Mouse (Mus musculus) gastrocnemius, adult 8-10 months (tissue): Measurements from ENCODE around the gene Afdn. TPM values are rescaled to one million over a fixed set of nuclear protein-coding genes. Genes with fewer than 3 reads are reported as not detected.
A peak's percentile ranks its signal among the peaks of the same experiment; 100 is the strongest.
"Not testable (repeated sequence)": the region's sequence is repeated elsewhere in the genome, so short reads cannot be mapped to it uniquely, and the experiment has no call there.

Experiments used
- DNase-seq, 2 experiments: peaks; one replicate each; pipeline ENCODE4 v3.0.0; 2022; ENCODE audit warnings: low spot score in 2 of 2
- total RNA-seq, 4 experiments: library from RNA; stranded (reverse); gene quantifications; 2 replicates each; pipeline ENCODE4 v1.2.4; 2022

Gene Afdn
- total RNA-seq, 4 experiments from 2014 or later: 20.0 to 46.7 (median 32.8) TPM

- DNase-seq: peak in 1 of 2 experiments; percentile 31
Measured at GRCm38 (mm10) chr17:13764911-13765310, 4.6 kb downstream of the Afdn start.

DNA sequence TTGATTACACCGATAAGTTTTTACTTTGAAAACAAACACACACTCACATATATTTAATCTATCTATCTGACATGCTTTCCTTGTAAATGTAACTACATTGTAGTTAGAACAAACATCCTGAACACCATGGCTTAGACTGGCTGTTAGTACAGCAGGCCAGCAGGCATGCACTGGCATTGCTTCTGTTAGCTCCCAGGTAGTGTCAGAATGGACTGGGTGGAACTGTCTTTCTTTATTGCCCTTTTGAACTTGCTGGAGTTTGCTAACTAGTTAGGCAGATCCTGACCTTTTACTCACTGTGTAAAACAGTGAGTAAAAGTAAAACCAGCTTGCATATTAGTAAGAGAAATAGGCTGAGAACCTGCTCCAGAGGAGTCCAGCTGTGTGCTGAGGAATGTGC lies 8.2 kb downstream of the Afdn start:
- DNase-seq: no peak

DNA sequence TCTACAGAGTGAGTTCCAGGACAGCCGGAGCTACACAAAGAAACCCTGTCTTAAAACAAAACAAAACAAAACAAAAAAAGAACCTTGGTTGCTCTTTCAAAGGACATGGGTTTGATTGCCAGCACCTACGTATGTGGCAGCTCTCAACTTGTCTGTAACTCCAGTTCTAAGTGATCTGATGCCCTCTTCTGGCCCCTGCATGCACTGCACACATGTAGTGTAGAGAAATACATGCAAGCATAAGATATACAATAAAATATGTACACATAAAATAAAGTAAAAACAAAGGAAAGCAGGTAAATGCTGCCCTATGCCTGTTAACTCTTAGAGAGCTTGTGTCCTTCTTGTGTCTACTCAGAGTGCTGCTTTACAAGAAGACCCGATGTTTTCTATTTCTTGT lies 8.9 kb downstream of the Afdn start:
- no peak for DNase-seq

GRCm38 (mm10) chr17:13777676-13778075 lies 17.3 kb downstream of the Afdn start:
- no peak for DNase-seq

- no peak for DNase-seq
Measured at GRCm38 (mm10) chr17:13778865-13779264, 18.5 kb downstream of the Afdn start.

DNA sequence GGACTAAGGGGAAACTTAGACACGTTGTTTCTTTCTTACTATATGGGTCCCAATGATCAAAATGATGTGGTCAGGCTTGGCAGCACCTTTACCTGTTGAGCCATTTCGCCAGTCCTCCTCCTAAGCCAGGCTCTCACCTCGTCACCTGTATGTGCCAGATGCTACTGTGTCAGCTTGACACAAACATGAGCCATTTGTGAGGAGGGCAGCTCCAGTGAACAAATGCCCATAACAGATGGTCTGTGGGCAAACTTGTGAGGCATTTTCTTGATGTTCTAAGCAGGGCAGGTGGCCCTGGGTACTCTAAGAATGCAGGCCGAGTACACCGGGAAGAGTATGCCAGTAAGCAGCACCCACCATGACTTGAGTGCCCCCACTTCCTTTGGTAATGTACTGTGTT lies 21.6 kb downstream of the Afdn start:
- DNase-seq: no peak

DNA sequence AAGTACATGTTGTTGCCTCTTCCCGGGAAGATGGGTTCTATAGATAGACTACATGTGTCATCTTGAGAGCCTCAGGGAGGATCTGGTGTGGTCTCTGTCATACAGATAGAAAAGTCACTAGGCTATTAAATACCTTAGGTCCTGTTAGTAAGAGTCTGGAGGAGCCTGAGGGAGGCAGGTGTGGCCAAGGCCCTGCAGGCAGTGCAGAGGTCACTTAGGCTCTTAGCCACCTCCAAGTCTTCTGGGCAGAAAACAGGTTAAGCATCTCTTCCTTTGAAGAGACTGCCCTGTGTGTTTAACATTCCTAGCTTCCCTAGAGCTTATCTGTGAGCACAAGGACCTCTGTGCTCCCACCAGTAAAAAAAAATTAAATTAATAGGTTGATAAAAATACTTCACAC lies 23.1 kb downstream of the Afdn start:
- DNase-seq: no peak

GRCm38 (mm10) chr17:13790033-13790432 lies 29.7 kb downstream of the Afdn start:
- not testable (repeated sequence) for DNase-seq

DNA sequence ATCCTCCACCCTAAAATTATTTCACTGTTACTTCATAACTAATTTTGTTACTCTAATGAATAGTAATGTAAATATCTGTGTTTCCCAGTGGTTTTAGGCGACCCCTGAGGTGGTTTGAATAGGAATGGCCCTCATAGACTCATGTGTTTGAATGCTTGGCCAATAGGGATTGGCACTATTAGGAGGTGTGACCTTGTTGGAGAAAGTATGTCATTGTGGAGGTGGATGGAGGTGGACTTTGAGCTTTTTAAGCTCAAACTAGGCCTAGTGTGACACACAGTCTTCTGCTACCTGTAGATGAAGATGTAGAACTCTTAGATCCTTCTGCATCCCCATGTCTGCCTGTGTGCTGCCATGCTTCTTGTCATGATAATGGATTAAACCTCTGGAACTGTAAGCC lies 37.4 kb downstream of the Afdn start:
- DNase-seq: no peak

DNA sequence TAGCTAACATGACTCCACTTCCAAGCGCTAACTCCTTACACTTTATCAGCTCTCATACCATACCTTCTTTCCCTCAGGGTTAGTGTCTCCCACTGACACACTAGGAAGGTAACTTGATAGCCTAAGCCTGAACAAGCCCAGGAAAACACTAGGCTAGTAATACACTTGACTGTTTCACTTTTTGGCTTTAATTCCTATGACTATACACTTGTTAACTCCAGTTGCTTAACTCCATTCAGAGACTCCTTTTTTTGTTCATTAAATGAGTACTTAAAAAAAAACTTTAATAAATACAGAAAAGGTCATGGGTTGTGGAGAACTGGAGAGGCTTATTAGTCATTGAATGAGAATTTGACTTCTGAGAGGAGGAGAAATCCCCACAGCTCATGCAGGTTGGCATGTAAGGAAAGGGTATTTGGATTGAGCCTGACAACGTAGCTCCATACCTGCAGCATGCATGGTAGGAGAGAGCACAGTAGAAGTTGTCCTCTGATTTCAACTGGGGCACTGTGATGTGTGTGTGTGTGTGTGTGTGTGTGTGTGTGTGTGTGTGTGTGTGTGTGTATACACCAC lies 42.6 kb downstream of the Afdn start:
- DNase-seq: no peak

- DNase-seq: no peak
Measured at GRCm38 (mm10) chr17:13806016-13806415, 45.7 kb downstream of the Afdn start.

GRCm38 (mm10) chr17:13817789-13818188 lies 57.5 kb downstream of the Afdn start:
- DNase-seq: no peak

DNA sequence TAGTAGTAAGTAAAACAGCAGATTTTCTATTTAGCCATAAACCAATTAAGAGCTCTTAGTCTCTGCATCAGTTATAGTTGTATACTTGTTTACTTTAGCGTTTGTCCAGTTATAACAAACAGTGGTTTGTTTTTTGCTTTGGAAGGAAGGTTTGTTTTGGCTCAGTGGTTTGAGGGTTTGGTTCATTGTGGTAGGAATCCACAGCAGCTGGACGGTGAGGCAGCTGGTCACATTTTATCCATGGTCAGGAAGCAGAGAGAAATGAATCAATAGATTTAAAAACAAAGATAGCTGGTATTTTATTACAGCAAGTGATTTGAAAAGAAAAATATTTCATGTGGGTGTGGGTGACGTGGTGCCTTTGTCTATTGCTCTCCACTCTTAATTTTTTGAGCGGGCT lies 59.0 kb downstream of the Afdn start:
- DNase-seq: no peak

DNA sequence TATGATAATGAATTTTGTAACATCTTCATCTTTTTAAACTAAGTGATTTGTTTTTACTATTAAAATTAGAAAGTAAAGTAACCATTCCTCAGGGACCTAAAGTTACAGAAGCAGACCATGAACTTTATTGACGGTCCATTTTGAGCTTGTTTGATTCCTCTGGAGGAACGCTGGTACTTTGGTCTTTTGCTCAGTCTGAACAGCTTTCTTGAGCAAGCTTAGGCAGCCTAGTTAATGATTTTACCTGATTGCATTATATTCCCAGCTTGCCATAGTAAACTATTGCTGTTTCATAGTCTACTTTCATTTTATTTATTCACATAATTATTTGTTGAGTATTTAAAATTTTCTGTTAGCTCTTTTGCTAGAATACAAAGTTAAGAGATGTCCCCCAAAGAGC lies 60.3 kb downstream of the Afdn start:
- no peak for DNase-seq

- DNase-seq: no peak
Measured at GRCm38 (mm10) chr17:13825421-13825820, 65.1 kb downstream of the Afdn start.

- DNase-seq: no peak
Measured at GRCm38 (mm10) chr17:13830234-13830633, 69.9 kb downstream of the Afdn start.

GRCm38 (mm10) chr17:13830636-13831341 lies 70.5 kb downstream of the Afdn start:
- DNase-seq: no peak

DNA sequence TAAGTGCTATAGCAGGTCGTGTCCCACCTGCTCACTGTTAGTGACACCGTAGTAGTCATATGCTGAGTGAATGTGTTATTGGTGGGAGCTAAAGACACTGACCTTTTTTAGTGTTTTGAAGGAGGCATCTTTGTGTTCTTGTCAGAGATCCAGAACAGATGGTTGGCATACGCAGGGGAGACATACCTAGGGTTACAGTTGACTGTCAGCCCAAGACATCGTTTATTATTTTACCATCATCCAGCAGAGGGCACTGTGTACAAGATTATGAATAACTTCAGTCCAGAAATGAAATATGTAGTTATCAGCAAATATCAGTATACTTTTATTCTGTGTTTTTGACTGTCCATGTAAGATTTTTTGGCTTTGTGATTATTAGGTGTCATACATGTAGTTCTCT lies 75.5 kb downstream of the Afdn start:
- DNase-seq: no peak

GRCm38 (mm10) chr17:13850175-13850574 lies 89.8 kb downstream of the Afdn start:
- no peak for DNase-seq

DNA sequence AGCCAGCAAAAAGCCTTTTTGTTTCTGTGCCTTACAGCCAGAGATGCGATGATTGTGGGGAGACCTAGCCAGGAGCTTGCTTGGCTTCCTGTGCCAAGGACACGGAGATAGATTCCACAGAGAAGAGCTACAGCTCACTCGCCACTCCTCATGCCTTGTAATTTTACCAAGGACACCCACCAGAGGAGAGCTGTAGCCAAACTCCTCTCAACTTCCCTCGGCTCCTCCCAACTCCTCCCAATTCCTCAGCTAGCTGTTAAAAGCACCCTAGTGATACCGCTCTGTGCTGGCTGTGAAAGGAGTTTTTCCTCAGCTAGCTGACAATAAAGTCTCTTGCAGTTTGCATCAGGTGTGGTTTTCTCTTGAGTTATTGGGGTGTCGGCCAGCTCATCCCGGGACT lies 93.5 kb downstream of the Afdn start:
- DNase-seq: not testable (repeated sequence)

- no peak for DNase-seq
Measured at GRCm38 (mm10) chr17:13855396-13855795, 95.1 kb downstream of the Afdn start.

GRCm38 (mm10) chr17:13856429-13857090 lies 96.2 kb downstream of the Afdn start:
- DNase-seq: no peak

- DNase-seq: no peak
Measured at GRCm38 (mm10) chr17:13865340-13865739, 105.0 kb downstream of the Afdn start.
